Mouse (Mus musculus): ENCODE measurements around the gene Rab27a.
"Not testable (repeated sequence)": the region's sequence is repeated elsewhere in the genome, so short reads cannot be mapped to it uniquely, and the experiment has no call there.

The Rab27a gene

GRCm38 (mm10) chr9:73045711-73046110 lies 1.1 kb downstream of the Rab27a start:
- no peak for DNase-seq (ENCODE audit: low spot score)

GRCm38 (mm10) chr9:73047906-73048305 lies 3.3 kb downstream of the Rab27a start:
- no peak for DNase-seq (ENCODE audit: low spot score)

- DNase-seq (ENCODE audit: low spot score) = no peak
Measured at GRCm38 (mm10) chr9:73048927-73049326, 4.3 kb downstream of the Rab27a start.

GRCm38 (mm10) chr9:73049833-73050232 lies 5.2 kb downstream of the Rab27a start:
- DNase-seq (ENCODE audit: low spot score) = no peak

- DNase-seq (ENCODE audit: low spot score) = no peak
Measured at GRCm38 (mm10) chr9:73050606-73051005, 6.0 kb downstream of the Rab27a start.

GRCm38 (mm10) chr9:73055441-73055911 lies 10.8 kb downstream of the Rab27a start:
- DNase-seq (ENCODE audit: low spot score) = no peak

GRCm38 (mm10) chr9:73059224-73059623 lies 14.6 kb downstream of the Rab27a start:
- DNase-seq (ENCODE audit: low spot score) = no peak

GRCm38 (mm10) chr9:73063621-73064290 lies 19.1 kb downstream of the Rab27a start:
- DNase-seq (ENCODE audit: low spot score) = no peak

- DNase-seq (ENCODE audit: low spot score) = no peak
Measured at GRCm38 (mm10) chr9:73067086-73067485, 22.4 kb downstream of the Rab27a start.

- no peak for DNase-seq (ENCODE audit: low spot score)
Measured at GRCm38 (mm10) chr9:73068230-73068679, 23.6 kb downstream of the Rab27a start.

- DNase-seq (ENCODE audit: low spot score) = no peak
Measured at GRCm38 (mm10) chr9:73068688-73069087, 24.0 kb downstream of the Rab27a start.

GRCm38 (mm10) chr9:73070971-73071659 lies 26.5 kb downstream of the Rab27a start:
- DNase-seq (ENCODE audit: low spot score) = no peak

- no peak for DNase-seq (ENCODE audit: low spot score)
Measured at GRCm38 (mm10) chr9:73072426-73072825, 27.8 kb downstream of the Rab27a start.

GRCm38 (mm10) chr9:73073169-73073568 lies 28.5 kb downstream of the Rab27a start:
- DNase-seq (ENCODE audit: low spot score) = no peak

- not testable (repeated sequence) for DNase-seq (ENCODE audit: low spot score)
Measured at GRCm38 (mm10) chr9:73079349-73079748, 34.7 kb downstream of the Rab27a start.

- DNase-seq (ENCODE audit: low spot score) = no peak
Measured at GRCm38 (mm10) chr9:73079801-73080325, 35.2 kb downstream of the Rab27a start.

- DNase-seq (ENCODE audit: low spot score) = no peak
Measured at GRCm38 (mm10) chr9:73082291-73083000, 37.8 kb downstream of the Rab27a start.

- no peak for DNase-seq (ENCODE audit: low spot score)
Measured at GRCm38 (mm10) chr9:73083956-73084355, 39.3 kb downstream of the Rab27a start.

- no peak for DNase-seq (ENCODE audit: low spot score)
Measured at GRCm38 (mm10) chr9:73085845-73086244, 41.2 kb downstream of the Rab27a start.

- DNase-seq (ENCODE audit: low spot score) = no peak
Measured at GRCm38 (mm10) chr9:73087121-73087520, 42.5 kb downstream of the Rab27a start.

- DNase-seq (ENCODE audit: low spot score) = no peak
Measured at GRCm38 (mm10) chr9:73087581-73087980, 42.9 kb downstream of the Rab27a start.

GRCm38 (mm10) chr9:73089222-73089920 lies 44.7 kb downstream of the Rab27a start:
- no peak for DNase-seq (ENCODE audit: low spot score)

All from ovary, postnatal 14 days (tissue).